Mouse (Mus musculus) kidney, postnatal 4 days (tissue): ENCODE results near the gene Rpl35.

Source experiments
- DNase-seq, 2 experiments: peaks; one replicate each; pipeline ENCODE4 v3.0.0; 2021; ENCODE audit warnings: mixed read lengths in 2 of 2

Rpl35 gene

GRCm38 (mm10) chr2:38992452-38992851, 13.0 kb downstream of the Rpl35 start:
- peak; percentile 43 to 59 for DNase-seq

GRCm38 (mm10) chr2:38992004-38992403, 13.4 kb downstream of the Rpl35 start:
- no peak for DNase-seq

GRCm38 (mm10) chr2:38988929-38989328, 16.5 kb downstream of the Rpl35 start:
- DNase-seq, result no peak

- no peak for DNase-seq
Observed at GRCm38 (mm10) chr2:38987803-38988510, 17.5 kb downstream of the Rpl35 start.

- DNase-seq, result no peak
Observed at GRCm38 (mm10) chr2:38987371-38987770, 18.1 kb downstream of the Rpl35 start.

- peak; percentile 45 to 62 for DNase-seq
Observed at GRCm38 (mm10) chr2:38986580-38986979, 18.8 kb downstream of the Rpl35 start.

- no peak for DNase-seq
Observed at GRCm38 (mm10) chr2:38983456-38983855, 22.0 kb downstream of the Rpl35 start.

- no peak for DNase-seq
Observed at GRCm38 (mm10) chr2:38977837-38978236, 27.6 kb downstream of the Rpl35 start.

GRCm38 (mm10) chr2:38975941-38976805, 29.3 kb downstream of the Rpl35 start:
- DNase-seq, result no peak

GRCm38 (mm10) chr2:38975181-38975580, 30.2 kb downstream of the Rpl35 start:
- DNase-seq, result no peak

- no peak for DNase-seq
Observed at GRCm38 (mm10) chr2:38974171-38974570, 31.3 kb downstream of the Rpl35 start.

- DNase-seq, result peak; percentile 33 to 49
Observed at GRCm38 (mm10) chr2:38973701-38974100, 31.7 kb downstream of the Rpl35 start.

GRCm38 (mm10) chr2:38973223-38973622, 32.2 kb downstream of the Rpl35 start:
- DNase-seq, result no peak

- DNase-seq, result no peak
Observed at GRCm38 (mm10) chr2:38970057-38970456, 35.4 kb downstream of the Rpl35 start.

GRCm38 (mm10) chr2:38969650-38970049, 35.8 kb downstream of the Rpl35 start:
- no peak for DNase-seq

- peak; percentile 35 to 51 for DNase-seq
Observed at GRCm38 (mm10) chr2:38964198-38964597, 41.2 kb downstream of the Rpl35 start.

GRCm38 (mm10) chr2:38957671-38958223, 47.7 kb downstream of the Rpl35 start:
- DNase-seq, result no peak

GRCm38 (mm10) chr2:38956062-38956461, 49.4 kb downstream of the Rpl35 start:
- DNase-seq, result no peak

- no peak for DNase-seq
Observed at GRCm38 (mm10) chr2:38953152-38953883, 52.1 kb downstream of the Rpl35 start.
